Mouse (Mus musculus) adrenal gland, adult (tissue): ENCODE measurements around the gene Pla2g1b.

Experiments used
- DNase-seq, 2 experiments: peaks; one replicate each; pipeline ENCODE4 v3.0.0; 2022 to 2023; ENCODE audit warnings: low spot score in 1 of 2; ENCODE audit not compliant: inconsistent age in 2 of 2

The Pla2g1b gene

DNA sequence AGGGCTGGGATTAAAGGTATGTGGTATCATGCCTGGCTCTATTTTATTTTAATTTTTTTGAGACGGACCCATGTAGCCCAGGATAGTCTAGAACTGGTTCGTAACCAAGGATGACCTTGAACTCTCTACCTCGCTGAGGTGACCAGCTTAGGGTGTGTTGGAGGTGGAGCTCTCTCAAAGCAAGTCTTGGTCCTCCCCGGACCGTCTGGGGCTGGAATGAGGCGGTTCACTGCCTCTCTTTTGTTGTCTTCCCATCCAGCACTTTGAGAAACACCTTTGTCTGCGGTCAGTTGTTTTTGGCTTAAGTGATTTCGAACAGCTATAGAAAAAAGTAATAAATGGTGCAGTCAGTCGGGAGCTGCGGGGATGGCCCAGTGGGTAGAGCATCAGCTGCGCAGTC lies 21.9 kb upstream of the Pla2g1b start:
- DNase-seq: no peak

DNA sequence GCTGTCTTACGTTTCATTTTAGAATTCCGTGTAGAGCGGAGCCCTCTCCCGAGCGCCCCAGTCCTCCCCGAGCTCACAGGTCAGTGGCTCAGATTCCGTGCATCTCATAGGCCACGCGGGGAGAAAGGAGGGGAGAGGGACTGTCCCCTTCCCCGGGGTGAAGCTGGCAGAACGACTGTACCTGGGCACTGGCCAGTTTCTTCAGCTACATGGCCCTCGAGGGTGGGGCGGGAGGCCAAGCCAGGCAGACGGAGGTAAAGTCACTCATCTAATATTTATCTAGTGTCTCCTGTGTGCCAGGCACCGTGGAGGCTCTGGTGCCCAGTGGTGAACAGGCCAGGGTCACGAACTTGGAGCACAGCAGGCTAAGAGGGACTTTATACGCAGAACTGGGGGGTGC lies 19.0 kb upstream of the Pla2g1b start:
- no peak for DNase-seq

DNA sequence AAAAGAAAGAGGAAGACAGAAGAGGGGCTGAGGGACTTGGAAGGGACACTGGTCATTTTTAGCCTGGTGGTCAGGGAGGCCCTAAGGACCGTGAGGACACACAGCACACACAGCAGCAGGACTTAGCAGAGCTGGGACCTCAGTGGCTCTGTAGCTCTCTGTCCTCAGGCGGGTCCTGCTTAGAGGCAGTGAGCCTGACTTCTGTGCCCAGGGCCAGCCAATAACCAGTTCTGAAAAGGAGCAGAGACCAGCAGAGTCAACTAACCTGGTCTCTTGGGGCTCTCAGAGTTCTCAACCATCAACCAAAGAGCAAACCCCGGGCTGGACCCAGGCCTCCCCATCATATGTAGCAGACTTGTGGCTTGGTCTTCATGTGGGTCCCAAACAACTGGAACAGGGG lies 16.8 kb upstream of the Pla2g1b start:
- no peak for DNase-seq

DNA sequence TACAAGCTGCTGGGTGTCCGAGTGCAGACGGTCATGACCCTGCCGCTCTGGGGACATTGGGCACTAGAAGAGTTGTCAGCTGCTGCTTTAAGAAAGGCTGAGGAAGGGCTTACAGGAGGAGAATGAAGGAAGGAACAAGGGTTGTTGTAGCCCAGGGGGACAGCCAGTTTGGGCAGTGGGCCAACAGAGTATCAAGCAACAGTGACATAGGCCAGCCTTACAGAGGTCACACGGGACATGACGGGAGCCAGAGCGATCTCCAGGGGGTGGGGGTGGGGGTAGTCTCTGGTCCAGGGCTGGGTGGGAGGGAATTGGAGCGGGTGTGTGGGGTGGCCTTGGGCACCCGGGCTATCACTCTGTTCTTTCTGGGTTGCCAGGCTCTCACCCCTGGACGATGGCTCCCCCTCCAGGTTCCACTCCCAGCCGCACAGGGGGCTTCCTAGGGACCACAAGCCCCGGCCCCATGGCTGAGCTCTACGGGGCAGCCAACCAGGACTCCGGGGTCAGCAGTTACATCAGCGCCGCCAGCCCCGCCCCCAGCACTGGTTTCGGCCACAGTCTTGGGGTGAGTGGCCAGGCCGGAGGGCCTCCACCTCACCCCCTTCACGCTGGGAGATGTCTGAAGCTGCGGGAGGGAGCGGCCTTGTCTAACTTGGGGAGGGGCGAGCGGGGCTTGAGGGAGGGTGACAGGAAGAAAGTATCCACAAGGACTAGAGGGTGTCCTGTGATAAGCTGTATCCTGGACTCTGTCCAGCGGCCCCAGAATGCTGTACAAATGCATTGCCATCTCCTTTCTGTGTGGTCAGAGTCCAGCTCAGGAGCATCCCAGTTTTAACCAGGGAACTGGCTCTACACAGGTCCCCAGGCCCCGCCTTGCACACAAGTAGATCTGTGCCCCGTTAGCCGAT lies 15.4 kb upstream of the Pla2g1b start:
- no peak for DNase-seq

DNA sequence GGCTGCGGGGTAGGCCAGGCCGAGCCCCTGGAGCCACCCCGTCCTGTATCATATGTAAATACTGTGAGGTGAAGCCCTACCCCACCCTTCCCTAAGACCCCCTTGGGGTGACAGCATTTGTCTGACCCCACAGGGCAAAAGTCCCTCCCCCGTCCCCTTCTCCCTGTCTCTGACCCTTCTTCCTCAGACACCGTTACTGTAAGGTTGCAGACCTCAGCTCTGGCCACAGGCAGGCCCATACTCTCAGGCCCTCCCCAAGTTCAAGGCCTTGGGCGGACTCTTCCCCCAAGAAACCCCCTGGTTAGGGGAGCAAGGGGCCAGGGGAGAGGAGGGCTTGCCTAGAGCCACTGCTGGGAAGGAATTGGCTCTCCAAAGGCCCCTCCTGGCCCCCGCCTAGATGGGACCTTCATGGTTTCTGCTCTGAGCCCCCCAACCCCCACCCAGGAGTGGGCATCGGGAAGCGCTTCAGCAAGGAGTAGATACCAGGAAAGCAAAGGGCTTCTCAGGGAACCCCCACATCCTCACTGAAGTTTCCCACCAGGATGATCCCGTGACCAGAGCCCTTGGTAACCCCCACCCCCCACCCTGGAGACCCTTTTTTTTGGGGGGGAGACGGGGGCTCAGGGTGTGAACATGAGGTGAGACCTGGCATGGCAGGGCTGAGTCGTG lies 11.5 kb upstream of the Pla2g1b start:
- no peak for DNase-seq

DNA sequence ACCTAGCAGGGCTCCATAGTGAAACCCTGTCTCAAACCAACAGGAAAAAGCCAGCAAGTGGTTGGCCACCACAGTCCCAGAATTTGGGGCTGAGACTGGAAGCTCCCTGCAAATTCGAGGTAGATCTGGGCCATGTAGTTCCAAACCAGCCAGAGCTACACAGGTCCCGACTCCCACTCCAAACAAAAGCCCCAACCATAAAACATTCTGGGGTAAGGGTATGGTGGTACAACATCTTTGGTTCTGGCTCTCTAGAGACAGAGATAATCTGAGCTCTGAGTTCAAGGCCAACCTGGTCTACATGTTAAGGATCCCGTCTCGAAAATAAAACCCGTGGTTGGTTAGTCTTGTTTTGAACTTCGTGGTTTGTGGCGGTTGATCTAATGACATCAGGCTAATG lies 10.2 kb upstream of the Pla2g1b start:
- no peak for DNase-seq

DNA sequence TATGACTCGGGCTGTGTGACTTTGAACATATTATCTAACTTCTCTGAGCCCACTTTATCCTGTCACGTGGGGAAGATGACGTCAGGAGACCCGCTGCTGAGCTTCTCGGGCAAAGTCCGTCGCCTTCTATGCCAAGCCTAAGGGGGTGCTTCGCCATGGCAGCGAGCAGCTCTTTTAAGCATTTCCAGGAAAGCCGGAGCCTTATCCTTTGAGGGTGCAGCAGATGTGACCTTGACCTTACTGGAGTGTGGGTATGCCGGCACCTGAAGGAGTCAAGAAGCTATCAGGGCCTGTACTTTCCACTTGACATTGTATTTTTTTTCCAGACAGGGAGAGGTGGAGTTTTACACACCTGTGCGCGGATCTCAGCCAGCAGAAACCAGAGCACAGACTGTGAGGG lies 7.1 kb upstream of the Pla2g1b start:
- DNase-seq: no peak

DNA sequence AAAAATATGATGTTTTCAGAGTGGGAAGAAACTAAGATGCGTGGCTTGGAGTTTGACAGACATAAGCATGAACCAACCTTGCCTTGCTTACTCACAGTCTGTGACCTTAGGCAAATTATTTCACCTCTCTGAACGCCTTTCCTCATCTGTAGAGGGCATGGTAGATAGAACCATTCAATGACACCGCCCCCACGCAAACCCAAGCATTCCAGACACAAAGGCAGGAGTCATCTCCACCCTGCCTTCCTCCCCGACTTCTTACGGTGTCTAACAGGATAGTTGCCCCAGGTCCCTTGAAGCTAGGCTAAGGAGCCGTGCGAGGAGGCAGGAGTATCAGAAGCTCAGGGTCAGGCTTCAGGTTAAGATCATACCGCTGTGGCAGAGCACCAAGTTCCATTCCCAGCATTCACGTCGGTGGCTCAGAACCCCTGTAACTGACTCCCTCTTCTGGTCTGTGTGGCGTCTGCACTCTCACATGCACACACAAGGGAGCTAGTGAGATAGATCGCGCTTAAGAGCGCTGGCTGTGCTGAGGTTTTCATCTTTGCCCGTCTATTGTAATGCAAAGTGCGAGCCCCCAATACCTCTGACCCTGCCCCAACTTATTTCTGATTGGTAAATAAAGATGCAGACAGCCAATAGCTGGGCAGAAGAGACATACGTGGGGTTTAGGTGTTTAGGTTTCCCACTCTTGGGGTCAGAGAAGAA lies 1.5 kb upstream of the Pla2g1b start:
- no peak for DNase-seq

DNA sequence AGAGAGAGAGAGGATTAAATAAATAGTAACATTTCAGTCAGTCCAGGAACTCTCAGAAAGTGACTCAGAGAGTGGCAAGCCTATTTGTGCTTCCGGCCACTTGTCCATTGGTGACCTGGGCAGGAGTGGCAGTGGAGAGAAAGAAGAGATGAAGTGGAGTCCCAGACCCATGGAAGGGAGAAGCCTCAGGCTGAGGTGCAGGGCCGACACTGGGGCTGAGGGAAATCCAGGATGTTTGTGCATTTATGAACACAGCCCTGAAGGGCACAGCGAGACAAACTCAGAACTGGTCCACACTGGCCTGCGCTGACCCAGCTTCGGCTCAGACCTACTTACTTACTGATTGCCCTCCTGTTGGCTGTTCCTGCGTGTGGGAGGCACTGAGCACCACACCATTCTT lies 3.7 kb downstream of the Pla2g1b start:
- DNase-seq: no peak

DNA sequence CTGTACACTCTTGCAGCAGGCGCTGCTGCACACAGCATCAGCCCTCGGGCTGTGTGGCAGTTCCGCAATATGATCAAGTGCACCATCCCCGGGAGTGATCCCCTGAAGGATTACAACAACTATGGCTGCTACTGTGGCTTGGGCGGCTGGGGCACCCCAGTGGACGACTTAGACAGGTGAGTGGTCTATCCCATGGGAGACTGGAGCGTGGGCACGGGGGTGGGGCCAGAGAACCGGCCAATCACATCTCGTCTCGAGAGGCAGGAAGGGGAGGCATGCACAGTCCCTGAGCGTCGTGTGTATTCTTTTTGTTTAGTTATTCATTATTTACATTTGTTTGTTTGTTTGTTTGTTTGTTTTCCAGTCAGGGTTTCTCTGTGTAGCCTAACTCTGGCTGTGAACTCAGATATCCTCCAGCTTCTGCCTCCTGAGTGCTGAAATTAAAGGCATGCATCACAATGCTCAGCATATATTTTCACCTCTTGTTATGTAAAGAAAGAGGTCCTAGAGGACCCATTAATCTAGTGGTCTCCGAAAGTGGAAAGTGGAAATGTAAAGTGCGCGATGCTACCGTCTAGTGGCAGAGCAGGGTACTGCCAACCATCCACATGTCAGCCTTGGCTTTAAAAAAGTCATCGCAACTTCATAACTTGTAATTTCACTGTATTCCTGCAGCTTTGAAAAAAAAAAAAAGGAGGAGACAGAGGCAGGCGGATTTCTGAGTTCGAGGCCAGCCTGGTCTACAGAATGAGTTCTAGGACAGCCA lies 4.9 kb downstream of the Pla2g1b start:
- DNase-seq: peak in 1 of 2 experiments; percentile 83

DNA sequence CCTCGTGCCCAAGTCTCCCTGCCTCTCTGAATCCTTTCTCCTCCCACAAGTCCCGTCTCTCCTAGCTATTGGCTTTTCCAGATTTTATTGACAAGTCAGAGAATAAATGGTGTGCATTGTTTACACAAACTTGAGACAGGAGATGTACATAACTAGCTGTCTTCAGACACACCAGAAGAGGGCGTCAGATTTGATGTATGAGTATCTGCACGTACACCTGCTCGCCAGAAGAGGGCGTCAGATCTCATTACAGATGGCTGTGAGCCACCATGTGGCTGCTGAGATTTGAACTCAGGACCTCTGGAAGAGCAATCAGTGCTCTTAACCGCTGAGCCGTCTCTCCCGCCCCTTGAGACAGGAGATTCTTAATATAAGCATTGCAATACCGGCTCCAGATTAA lies 7.1 kb downstream of the Pla2g1b start:
- DNase-seq: no peak

DNA sequence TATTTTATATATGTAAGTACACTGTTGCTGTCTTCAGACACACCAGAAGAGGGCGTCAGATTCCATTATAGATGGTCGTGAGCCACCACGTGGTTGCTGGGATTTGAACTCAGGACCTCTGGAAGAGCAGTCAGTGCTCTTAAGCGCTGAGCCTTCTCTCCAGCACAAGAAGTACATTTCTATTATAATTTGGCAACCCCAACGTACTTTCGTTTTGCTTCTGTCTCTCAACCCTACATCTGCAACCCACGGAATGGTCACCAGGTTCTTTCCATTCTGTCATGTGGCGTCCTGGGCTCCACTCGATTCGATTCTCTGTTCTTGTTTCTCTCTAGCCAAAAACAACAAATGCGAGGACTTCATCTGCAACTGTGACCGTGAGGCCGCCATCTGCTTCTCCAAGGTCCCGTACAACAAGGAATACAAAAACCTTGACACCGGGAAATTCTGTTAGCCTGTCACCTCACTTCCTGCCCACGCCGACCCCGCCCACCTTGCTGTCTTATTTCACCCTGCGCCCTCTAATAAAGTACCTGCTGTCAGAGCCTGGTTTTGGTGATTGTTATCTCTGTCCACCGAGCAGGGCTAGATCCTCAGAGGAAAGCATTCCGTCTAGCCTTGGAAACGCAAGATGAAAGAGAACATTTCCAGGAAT lies 8.2 kb downstream of the Pla2g1b start:
- DNase-seq: peak; percentile 79 to 90

DNA sequence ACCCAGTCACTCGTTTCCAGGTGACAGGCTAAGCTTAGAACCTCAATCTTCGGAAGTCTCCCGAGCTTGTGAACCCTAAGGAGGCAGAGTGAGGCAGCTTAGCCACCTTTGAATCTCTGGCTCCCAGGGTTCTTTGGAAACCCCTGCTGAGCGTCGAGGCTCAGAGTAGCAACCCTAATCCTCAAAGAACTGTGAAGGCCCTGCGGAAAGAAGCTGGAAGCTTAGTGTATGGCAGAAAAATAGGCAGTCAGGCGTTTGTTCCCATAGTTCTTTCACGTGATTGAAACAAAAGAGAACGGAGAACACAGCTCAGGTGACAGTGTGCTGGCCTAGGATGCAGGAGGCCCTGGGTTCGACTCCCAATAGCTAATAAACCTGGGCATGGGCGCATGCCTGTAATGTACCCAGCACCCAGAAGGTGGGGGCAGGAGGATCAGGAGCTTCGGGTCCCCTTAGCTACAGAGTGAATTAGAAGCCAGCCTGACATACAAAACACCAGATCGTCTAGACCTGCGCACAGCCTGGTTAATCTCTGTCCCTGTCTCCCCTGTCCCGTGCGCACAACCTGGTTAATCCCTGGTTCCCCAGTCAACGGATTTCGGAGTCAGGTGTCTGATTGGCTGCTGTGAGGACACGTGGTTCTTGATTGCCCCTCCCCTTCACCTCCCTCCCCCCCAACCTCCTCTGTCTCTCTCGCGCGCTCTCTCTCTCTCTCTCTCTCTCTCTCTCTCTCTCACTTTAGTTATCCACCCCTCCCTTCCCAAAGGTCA lies 9.5 kb downstream of the Pla2g1b start:
- peak in 1 of 2 experiments; percentile 72 for DNase-seq

DNA sequence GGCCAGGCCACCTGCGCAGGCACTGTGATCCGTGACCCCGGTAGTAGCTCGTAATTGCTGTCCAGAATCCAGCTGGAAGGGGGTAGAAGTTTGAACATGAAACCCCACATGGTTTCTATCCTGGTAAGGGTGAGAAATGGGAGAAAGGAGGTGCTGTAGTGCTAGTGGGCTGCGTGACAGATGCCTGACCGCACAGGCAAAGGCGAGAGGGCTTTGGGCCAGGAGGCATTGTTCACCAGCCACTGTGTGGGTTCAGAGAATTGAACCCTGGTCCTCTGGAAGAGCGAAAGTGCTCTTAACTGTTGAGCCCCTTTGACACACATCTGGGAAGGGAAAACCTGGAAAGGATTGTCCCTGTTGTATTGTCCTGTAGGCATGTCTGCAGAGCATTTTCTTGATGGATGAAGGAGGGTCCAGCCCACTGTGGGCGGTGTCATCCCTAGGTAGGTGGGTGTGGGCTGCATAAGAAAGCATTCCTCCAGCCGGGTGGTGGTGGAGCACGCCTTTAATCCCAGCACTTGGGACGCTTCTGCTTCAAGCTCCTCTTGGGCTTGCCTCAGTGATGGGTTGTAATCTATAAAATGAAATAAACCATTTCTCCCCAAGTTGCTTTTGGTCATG lies 10.2 kb downstream of the Pla2g1b start:
- DNase-seq: peak in 1 of 2 experiments; percentile 57

DNA sequence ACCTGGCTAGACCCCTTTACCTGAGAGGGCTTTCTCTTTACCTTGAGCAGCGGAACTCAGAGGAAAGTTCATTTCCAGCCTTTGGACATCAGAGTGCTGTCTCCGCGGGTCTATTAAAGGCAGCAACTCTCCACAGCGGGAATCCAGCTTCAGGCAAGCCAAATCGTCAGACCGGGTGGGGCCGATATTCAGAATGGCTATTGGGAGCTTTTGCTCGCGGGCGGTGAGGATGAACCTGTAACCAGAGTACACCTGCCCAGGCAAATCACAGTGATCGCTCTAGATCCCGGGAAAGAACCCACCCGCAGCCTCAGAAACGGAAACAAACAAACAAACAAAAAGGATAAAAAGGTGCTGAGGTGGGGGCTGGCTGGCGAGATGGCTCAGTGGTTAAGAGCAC lies 13.5 kb downstream of the Pla2g1b start:
- peak in 1 of 2 experiments; percentile 41 for DNase-seq

DNA sequence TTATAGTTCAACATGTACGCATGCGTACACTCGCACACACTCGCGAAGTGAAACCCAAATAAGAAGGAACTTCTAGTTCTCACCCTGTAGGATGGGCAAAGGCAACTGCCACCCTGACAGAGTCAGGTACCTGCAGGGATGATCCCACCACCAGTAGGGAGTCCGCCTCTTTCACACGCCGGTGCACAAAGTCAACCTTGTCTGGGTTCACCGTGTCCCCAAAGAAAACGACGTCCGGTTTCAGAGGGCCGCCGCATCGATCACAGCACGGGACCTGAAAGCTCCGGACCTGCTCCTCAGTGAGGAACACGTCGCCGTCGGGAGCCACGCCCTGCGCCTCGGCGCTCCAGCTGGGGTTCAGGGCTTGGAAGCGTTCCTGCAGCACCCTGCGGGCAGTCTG lies 14.0 kb downstream of the Pla2g1b start:
- peak in 1 of 2 experiments; percentile 66 for DNase-seq

DNA sequence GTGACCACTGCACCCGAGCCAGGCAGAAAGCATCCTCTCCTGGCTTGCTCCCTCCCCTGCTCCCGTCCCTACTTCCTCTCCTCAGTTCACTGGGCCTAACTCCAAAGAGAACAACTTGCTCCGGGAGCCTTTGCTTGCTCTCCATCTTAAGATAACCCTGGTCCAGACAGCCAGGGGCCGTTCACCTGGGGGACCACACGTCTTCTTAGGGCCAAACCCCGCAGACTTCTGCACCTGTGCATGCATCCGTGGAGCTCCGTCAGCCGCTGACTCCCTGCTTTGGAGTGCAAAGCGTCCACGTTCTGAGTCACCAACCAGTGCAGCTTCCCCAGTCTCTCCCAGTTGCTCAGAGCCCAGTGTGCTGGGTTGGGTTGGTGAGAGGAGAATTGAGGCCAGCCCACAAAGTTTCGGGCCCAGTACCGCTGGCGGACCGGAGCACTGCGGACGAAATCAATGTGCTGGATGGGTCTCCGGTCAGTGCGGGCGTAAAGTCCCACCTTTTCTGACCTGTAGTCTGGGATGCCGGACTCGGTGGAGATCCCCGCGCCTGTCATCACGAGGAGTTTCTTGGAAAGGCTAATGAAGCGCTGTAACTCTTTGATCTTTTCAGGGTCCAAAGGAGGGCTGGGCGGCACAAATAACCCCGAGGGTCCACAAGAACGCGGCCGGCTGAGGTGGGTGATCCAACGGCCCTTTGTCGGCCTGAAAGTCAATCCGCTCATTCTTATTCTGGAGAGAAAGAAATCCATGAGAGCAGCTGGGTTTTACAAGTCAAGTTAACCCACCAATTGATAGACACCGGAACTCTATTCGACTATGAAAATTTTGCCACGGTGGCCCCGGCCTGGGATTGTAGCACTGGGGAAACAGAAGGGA lies 16.6 kb downstream of the Pla2g1b start:
- peak in 1 of 2 experiments; percentile 47 for DNase-seq

DNA sequence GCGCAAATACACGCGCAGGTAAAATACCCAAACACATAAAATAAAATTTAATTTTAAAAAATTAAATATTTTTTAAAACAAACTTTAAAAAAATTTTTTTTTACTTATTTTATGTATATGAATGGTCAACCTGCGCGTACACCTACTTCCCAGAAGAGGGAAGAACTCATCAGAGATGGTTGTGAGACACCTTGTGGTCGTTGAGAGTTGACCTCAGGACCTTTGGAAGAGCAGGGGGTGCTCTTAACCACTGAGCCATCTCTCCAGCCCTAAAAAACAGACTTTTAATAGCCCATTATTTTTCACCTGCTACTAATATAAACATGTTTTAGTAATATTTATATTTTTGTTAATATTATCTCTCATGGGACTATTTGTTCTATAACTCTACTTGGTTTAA lies 17.3 kb downstream of the Pla2g1b start:
- no peak for DNase-seq
